Mouse (Mus musculus): Measurements from ENCODE around the gene Ccr8. TPM values are rescaled to one million over a fixed set of nuclear protein-coding genes. Genes with fewer than 3 reads are reported as not detected.

Ccr8 gene
- polyA plus RNA-seq, 1 experiment from 2014 or later = not detected

DNA sequence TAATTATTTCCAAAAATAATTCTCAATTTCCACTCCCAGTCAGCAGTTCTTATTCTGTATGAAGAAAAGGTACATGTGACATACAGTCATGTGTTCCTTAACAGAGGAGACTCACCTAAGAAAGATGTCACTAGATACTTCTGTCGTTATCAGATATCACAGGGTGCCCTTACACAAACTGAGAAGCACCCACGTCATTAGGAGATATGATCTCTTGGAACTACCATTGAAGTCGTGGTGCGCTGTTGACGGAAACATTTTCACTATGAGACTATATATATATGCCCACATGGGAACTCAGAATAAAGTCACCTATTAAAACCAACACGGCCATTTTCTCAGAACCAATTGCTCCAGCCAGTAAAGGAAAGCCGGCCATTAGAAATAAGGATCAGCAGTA lies 17.4 kb upstream of the Ccr8 start:
- H3K27me3 ChIP-seq (ENCODE audit: poor library complexity, severe bottlenecking) = no peaks in the 10 kb centered on the region
- H3K27ac ChIP-seq = no peak overlapping the region
- H3K4me1 ChIP-seq = 0 out of 2 replicates have a peak, but pooled peaks cover 3% of the 10 kb centered on the region
- no peak overlapping the region for H3K4me3 ChIP-seq
- no peaks in the 10 kb centered on the region for H3K36me3 ChIP-seq (replicated peaks)
- DNase-seq (ENCODE audit: extremely low spot score, low spot score) = no peak
- WGBS = 91% methylated on average over 7 of the region's 7 CpGs
- H3K9me3 ChIP-seq = no peaks in the 10 kb centered on the region

DNA sequence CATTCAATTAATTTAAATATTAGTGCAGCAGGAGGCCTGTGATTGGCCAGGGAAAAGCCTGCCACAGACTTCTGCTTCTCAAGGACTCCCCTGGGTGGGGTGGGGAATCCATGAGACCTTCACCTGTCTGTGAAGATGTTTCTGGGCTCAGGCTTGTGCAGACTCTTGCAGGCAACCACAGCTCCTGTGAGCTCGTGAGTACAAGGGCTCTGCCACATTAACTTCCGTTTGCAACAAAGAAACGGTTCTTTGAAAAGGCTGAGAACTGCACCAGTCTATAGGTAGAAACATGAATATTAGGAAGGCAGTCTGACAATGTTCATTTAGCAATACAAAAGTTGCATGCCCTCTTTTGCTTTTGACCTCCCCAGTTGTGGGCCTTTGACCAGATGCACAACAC lies 13.7 kb upstream of the Ccr8 start:
- peaks cover 7% of the 10 kb centered on the region; the same call in 1 of the 2 replicates for H3K4me1 ChIP-seq
- 85% methylated on average over 3 of the region's 3 CpGs for WGBS
- H3K36me3 ChIP-seq (replicated peaks) = no peaks in the 10 kb centered on the region
- H3K27ac ChIP-seq = no peak overlapping the region
- no peak for DNase-seq (ENCODE audit: extremely low spot score, low spot score)
- no peaks in the 10 kb centered on the region for H3K27me3 ChIP-seq (ENCODE audit: poor library complexity, severe bottlenecking)
- no peak overlapping the region for H3K4me3 ChIP-seq
- no peaks in the 10 kb centered on the region for H3K9me3 ChIP-seq

DNA sequence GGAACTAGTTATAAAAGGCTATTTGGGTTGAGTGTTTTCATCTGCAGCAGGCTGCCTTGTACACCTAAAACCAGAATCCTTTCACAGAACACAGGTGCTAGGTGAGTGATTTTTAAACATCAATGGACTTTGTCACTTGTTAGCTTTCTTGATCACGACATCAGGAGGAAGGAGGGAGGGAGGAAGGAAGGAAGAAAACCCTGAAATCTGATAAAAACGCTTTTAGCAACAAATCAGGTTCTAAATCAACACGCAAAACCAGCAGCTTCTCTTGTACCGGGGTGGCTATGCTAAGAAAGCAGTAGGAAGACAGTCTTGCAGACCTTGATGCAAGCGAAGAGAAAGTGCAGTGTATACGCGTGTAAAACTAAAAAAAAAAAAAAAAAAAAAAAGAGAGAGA lies 12.0 kb upstream of the Ccr8 start:
- Histone ChIP-seq H3K36me3 (replicated peaks) (no peaks in the 10 kb centered on the region), H3K9me3 (no peaks in the 10 kb centered on the region), H3K27me3 (ENCODE audit: poor library complexity, severe bottlenecking) (no peaks in the 10 kb centered on the region), H3K4me1 (peaks cover 7% of the 10 kb centered on the region; the same call in 1 of the 2 replicates), H3K4me3 (no peak overlapping the region), H3K27ac (no peak overlapping the region)
- no peak for DNase-seq (ENCODE audit: extremely low spot score, low spot score)
- 84% methylated on average over 7 of the region's 7 CpGs for WGBS

DNA sequence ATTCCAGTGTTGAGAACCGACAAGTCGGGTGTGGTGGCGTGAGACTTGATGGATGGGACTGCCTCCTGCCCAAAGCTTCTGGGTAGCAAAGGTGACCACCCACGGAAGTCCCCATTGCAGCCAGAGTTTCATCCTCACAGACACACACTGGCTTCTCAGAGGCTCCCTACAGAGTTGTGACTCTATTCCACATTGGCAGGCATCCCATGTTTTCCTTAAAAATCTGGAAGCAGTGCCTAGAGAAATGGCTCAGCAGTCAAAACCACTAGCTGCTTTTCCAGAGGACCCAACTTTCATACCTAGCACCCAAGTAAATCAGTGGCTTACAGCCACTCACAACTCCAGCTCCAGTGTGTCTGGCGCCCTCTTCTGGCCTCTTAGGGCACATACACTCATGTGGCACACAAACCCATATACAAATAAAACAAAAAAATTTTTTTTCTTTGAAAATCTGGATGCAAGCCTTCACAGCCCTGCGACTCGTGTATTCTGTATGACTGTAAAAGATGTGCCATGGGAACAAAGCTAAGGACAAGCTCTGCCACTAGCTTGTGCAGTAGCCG lies 11.3 kb upstream of the Ccr8 start:
- no peaks in the 10 kb centered on the region for H3K36me3 ChIP-seq (replicated peaks)
- WGBS = 91% methylated on average over 8 of the region's 8 CpGs
- DNase-seq (ENCODE audit: extremely low spot score, low spot score) = no peak
- H3K27ac ChIP-seq = no peak overlapping the region
- peaks cover 7% of the 10 kb centered on the region; the same call in 1 of the 2 replicates for H3K4me1 ChIP-seq
- H3K27me3 ChIP-seq (ENCODE audit: poor library complexity, severe bottlenecking) = no peaks in the 10 kb centered on the region
- no peak overlapping the region for H3K4me3 ChIP-seq
- H3K9me3 ChIP-seq = no peaks in the 10 kb centered on the region

DNA sequence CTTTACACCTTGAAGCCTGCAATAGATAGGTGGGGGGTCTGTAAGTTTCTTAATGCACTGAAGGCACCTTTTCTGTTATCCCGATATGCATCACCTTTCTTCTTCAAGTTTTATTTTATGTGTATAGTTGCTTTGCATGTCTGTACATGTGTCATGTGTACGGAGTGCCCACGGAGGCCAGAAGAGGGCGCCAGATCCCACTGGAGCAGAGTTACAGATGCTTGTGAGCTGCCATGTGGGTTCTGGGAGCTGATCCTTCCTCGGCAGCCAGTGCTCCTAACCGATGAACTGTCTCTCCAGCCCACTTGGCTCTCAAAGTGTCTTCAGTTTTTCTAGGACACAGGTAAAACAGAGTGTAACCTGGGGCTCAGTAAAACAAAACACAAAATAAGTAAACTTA lies 10.7 kb upstream of the Ccr8 start:
- 74% methylated on average over 6 of the region's 6 CpGs for WGBS

DNA sequence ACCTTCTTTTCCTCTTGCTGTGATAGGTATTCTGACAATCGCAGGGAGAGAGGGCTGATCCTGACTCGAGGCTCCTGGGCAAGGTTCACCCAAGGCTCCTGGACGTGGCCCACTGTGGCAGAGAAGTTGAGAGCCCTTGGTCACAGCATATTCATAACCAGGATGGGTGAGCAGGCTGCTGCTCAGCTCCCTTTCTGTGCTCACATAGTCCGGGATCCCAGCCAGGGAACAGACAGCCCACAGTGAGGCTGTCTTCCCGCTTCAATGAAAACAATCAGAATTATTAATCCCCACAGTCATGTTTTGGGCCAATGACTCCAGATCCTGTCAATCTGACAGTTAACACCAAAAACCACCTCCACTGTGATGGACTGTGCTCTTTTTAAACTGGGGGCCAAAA lies 9.9 kb upstream of the Ccr8 start:
- no peak for DNase-seq (ENCODE audit: extremely low spot score, low spot score)
- Histone ChIP-seq H3K27ac (no peak overlapping the region), H3K4me1 (peaks cover 7% of the 10 kb centered on the region; the same call in 1 of the 2 replicates), H3K27me3 (ENCODE audit: poor library complexity, severe bottlenecking) (no peaks in the 10 kb centered on the region), H3K9me3 (no peaks in the 10 kb centered on the region), H3K4me3 (no peak overlapping the region), H3K36me3 (replicated peaks) (no peaks in the 10 kb centered on the region)
- WGBS = 90% methylated on average over 5 of the region's 5 CpGs

More for the DNA sequence above, 10.7 kb upstream of the Ccr8 start:
- DNase-seq (ENCODE audit: extremely low spot score, low spot score) = no peak
- Histone ChIP-seq H3K9me3 (no peaks in the 10 kb centered on the region), H3K27ac (no peak overlapping the region), H3K27me3 (ENCODE audit: poor library complexity, severe bottlenecking) (no peaks in the 10 kb centered on the region), H3K4me3 (no peak overlapping the region), H3K36me3 (replicated peaks) (no peaks in the 10 kb centered on the region), H3K4me1 (peaks cover 7% of the 10 kb centered on the region; the same call in 1 of the 2 replicates)

DNA sequence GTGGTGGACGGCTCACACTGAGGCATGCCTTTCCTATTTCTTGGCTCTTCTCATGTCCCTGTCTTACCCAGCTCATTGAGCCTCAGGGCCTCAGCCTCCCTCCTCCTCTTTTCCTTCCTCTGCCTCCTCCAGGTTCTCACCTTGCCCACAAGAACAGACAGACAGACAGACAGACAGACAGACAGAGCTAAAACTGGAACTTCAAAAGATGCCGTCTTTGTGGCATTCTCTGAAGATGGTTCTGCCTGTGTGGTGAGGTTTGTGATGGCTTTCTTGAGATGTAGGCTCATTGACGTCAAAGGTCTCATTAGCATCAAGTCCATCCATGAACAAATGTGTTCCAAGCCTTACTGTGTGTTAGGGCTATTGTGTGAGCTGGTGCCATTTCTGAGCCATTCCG lies 9.2 kb upstream of the Ccr8 start:
- Histone ChIP-seq H3K27me3 (ENCODE audit: poor library complexity, severe bottlenecking) (no peaks in the 10 kb centered on the region), H3K4me3 (no peak overlapping the region), H3K27ac (no peak overlapping the region), H3K4me1 (peaks cover 7% of the 10 kb centered on the region; the same call in 1 of the 2 replicates), H3K36me3 (replicated peaks) (no peaks in the 10 kb centered on the region), H3K9me3 (no peaks in the 10 kb centered on the region)
- WGBS = 85% methylated on average over 4 of the region's 4 CpGs
- no peak for DNase-seq (ENCODE audit: extremely low spot score, low spot score)

DNA sequence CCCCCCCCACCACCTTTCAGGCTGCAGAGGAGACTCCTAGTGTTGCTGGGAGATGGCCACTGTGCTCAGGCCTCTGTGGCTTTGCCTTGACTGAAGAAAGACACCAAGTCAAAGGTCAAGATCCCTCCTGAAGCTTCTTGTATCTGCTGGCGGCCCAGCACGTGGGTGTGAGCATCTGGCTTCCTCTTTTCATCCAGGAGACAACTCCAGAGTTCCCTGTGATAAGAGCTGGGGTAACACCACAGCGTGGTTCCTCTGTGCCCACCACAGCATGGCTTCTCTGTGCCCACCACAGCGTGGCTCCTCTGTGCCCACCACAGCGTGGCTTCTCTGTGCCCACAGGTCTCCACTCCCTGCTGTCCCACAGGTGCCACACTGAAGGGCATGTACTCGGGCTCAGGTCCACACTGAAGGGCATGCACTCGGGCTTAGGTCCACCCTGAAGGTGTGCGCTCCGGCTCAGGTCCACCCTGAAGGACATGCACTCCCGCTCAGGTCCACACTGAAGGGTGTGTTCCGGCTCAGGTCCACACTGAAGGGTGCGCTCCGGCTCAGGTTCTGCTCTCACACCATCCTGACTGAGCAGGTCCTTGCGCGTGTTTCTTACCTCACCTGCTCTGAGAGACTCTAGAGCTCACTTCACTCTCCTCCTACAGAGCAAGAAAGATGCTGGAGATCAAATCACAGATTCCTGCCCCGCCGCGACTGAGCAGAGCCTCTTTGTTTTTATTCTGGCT lies 8.6 kb upstream of the Ccr8 start:
- H3K9me3 ChIP-seq = no peaks in the 10 kb centered on the region
- DNase-seq (ENCODE audit: extremely low spot score, low spot score) = no peak
- peaks cover 7% of the 10 kb centered on the region; the same call in 1 of the 2 replicates for H3K4me1 ChIP-seq
- H3K27ac ChIP-seq = no peak overlapping the region; the same call in 1 of the 2 replicates
- 88% methylated on average over 18 of the region's 18 CpGs for WGBS
- no peaks in the 10 kb centered on the region for H3K27me3 ChIP-seq (ENCODE audit: poor library complexity, severe bottlenecking)
- no peak overlapping the region for H3K4me3 ChIP-seq
- H3K36me3 ChIP-seq (replicated peaks) = no peaks in the 10 kb centered on the region

DNA sequence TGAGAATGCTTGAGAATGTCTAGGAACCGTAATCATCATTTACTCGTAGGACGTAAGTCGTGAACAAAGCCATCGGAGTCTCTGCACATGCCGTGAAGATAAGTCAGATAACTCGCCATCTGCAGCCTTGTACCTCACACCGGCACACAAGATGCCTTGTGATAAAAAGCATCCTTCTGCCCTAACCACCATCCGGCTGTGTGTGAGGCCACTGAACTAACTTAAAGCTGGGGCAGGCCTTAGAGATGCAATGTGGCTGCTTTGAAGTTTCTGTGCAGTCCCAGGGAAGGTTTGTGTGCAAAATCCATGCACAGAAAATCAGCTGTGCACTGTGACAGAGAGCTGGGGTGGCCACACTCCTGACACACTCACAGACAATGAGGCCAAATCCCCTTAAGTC lies 7.5 kb upstream of the Ccr8 start:
- no peak overlapping the region for H3K27ac ChIP-seq
- H3K27me3 ChIP-seq (ENCODE audit: poor library complexity, severe bottlenecking) = no peaks in the 10 kb centered on the region
- WGBS = 95% methylated on average over 9 of the region's 9 CpGs
- H3K9me3 ChIP-seq = no peaks in the 10 kb centered on the region
- no peaks in the 10 kb centered on the region for H3K36me3 ChIP-seq (replicated peaks)
- H3K4me3 ChIP-seq = no peak overlapping the region
- H3K4me1 ChIP-seq = peaks cover 7% of the 10 kb centered on the region; the same call in 1 of the 2 replicates
- DNase-seq (ENCODE audit: extremely low spot score, low spot score) = no peak

DNA sequence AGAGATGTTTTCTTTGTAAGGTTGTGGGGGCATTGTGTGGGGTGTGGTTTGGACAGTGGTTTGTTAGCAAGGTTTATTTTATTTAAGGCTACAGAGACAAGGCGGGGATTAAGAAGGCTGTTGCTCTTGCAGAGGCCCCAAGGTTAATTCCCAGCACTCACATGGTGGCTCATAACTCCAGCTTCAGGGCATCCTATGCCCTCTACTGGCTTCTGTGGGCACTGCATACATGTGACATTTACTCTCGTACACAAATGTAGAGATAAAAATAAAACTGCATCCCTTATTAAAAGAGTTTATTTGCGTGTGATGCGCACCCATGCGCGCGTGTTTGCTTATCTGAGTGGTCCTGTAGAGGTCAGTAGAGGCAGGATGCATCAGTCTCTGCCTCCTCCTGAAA lies 2.8 kb upstream of the Ccr8 start:
- H3K4me1 ChIP-seq = no peaks in the 10 kb centered on the region
- WGBS = 85% methylated on average over 7 of the region's 7 CpGs
- no peak overlapping the region for H3K4me3 ChIP-seq
- no peaks in the 10 kb centered on the region for H3K36me3 ChIP-seq (replicated peaks)
- DNase-seq (ENCODE audit: extremely low spot score, low spot score) = no peak
- no peak overlapping the region for H3K27ac ChIP-seq
- H3K9me3 ChIP-seq = no peaks in the 10 kb centered on the region
- no peaks in the 10 kb centered on the region for H3K27me3 ChIP-seq (ENCODE audit: poor library complexity, severe bottlenecking)

DNA sequence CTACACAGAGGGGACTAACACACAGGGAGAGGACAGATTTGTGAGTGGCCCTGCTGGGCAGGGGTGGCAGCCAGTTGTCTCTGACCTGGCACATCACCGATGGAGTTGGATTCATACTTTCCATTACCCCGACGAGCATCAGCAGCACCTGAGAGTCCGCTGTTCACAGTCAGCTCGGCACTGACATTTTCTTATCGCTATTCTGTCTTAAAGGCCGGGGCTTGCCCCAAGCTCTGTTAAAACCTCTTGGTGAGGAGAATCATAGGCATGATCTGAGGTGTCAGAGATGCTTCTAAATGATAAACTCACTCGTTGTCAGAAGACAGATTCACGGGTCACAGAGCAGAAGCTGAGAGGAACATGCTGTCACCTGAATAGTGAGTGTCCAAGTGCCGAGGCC lies 828 bp upstream of the Ccr8 start:
- Histone ChIP-seq H3K9me3 (no peaks in the 10 kb centered on the region), H3K36me3 (replicated peaks) (no peaks in the 10 kb centered on the region), H3K4me3 (no peak overlapping the region), H3K27me3 (ENCODE audit: poor library complexity, severe bottlenecking) (no peaks in the 10 kb centered on the region), H3K27ac (no peak overlapping the region), H3K4me1 (no peaks in the 10 kb centered on the region)
- WGBS = 88% methylated on average over 10 of the region's 10 CpGs
- no peak for DNase-seq (ENCODE audit: extremely low spot score, low spot score)

DNA sequence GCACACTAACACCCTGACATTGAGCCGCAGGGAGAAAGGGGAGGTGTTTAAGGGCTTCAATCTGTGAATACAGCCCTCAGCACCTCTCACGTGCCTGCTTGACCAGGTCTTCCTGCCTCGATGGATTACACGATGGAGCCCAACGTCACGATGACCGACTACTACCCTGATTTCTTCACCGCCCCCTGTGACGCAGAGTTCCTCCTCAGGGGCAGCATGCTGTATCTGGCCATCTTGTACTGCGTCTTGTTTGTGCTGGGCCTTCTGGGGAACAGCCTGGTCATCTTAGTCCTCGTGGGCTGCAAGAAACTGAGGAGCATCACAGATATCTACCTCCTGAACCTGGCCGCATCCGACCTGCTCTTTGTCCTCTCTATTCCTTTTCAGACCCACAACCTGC lies 1.8 kb downstream of the Ccr8 start:
- 86% methylated on average over 13 of the region's 13 CpGs for WGBS
- H3K36me3 ChIP-seq (replicated peaks) = no peaks in the 10 kb centered on the region
- H3K4me1 ChIP-seq = no peaks in the 10 kb centered on the region
- no peaks in the 10 kb centered on the region for H3K9me3 ChIP-seq
- H3K4me3 ChIP-seq = no peak overlapping the region
- no peak overlapping the region for H3K27ac ChIP-seq
- DNase-seq (ENCODE audit: extremely low spot score, low spot score) = no peak
- H3K27me3 ChIP-seq (ENCODE audit: poor library complexity, severe bottlenecking) = no peaks in the 10 kb centered on the region

DNA sequence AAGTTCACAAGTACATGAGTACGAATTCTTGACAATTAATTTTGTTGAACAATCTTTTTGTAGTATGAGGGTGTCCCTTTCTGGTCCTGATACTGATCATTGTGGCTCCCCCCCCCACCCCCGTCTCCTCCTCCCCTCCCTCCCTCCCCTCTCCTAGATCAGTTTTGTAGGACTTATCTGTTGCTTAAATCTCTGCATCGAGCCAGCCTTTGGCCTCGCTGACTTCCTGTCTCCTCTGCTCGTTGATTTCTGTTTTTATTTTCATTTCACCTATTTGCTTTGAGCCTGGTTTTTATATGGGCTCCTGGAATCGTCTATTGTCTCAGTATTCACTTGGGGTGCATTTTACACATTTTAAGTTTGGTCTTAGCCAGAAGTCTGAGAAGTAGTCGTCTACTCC lies 4.0 kb downstream of the Ccr8 start:
- Histone ChIP-seq H3K27ac (no peak overlapping the region), H3K36me3 (replicated peaks) (no peaks in the 10 kb centered on the region), H3K9me3 (no peaks in the 10 kb centered on the region), H3K4me3 (no peak overlapping the region), H3K27me3 (ENCODE audit: poor library complexity, severe bottlenecking) (no peaks in the 10 kb centered on the region), H3K4me1 (no peaks in the 10 kb centered on the region)
- WGBS = 81% methylated on average over 7 of the region's 7 CpGs
- no peak for DNase-seq (ENCODE audit: extremely low spot score, low spot score)
